Mouse (Mus musculus) midbrain, embryonic 10.5 days (tissue): ENCODE results near the gene Olfr1275. TPM values are rescaled to one million over a fixed set of nuclear protein-coding genes. Genes with fewer than 3 reads are reported as not detected.

ENCODE experiments used
- DNase-seq: peaks from one replicate; pipeline ENCODE4 v3.0.0-alpha.2; 2017; ENCODE audit warnings: low spot score
- H3K27ac ChIP-seq: fragments of 300-500 bp; sonication (generic); replicated peaks from 2 replicates; pipeline ENCODE4 v1.5.1; 2016; ENCODE audit warnings: mild to moderate bottlenecking
- H3K27me3 ChIP-seq: fragments of 300-500 bp; sonication (generic); 2 replicates; pipeline ENCODE4 v1.6.1; 2016; ENCODE audit warnings: low read depth, mild to moderate bottlenecking; ENCODE audit not compliant: poor library complexity, severe bottlenecking
- H3K36me3 ChIP-seq: fragments of 300-500 bp; sonication (generic); 2 replicates; pipeline ENCODE4 v1.6.1; 2016; ENCODE audit warnings: mild to moderate bottlenecking, moderate library complexity
- H3K4me1 ChIP-seq: fragments of 300-500 bp; sonication (generic); 2 replicates; pipeline ENCODE4 v1.6.1; 2016
- H3K4me3 ChIP-seq: fragments of 300-500 bp; sonication (generic); 2 replicates; pipeline ENCODE4 v1.5.1; 2016; ENCODE audit warnings: mild to moderate bottlenecking, moderate library complexity
- H3K9me3 ChIP-seq: fragments of 300-500 bp; sonication (generic); replicated peaks from 2 replicates; pipeline ENCODE4 v1.6.1; 2016; ENCODE audit warnings: mild to moderate bottlenecking
- WGBS: fragments of 180-500 bp; shearing (Covaris S2); methylation state at CpG from one replicate; pipeline ENCODE4 v1.1.7; 2016; 5-methylcytosine and 5-hydroxymethylcytosine counted together
- polyA plus RNA-seq: library from polyadenylated mRNA; unstranded; fragments of >200 nt; fragmentation: Nextera tagmentation; extraction: Ambion mirVana; gene quantifications from 2 replicates; pipeline ENCODE4 v1.2.1, GENCODE M21; 2016

The Olfr1275 gene
- not detected in 2 replicates for polyA plus RNA-seq

- WGBS, result 90% methylated on average over 1 of the region's 1 CpGs
- H3K9me3 ChIP-seq, result no peaks in the 10 kb centered on the region
- no peaks in the 10 kb centered on the region for H3K27me3 ChIP-seq
- H3K4me3 ChIP-seq, result no peak within 1 kb of the TSS
- no peaks in the 10 kb centered on the region for H3K36me3 ChIP-seq
- no peak within 1 kb of the TSS for H3K27ac ChIP-seq
- no peak for DNase-seq
- H3K4me1 ChIP-seq, result no peaks in the 10 kb centered on the region
These were observed at the start of gene Olfr1275 for GRCm38 (mm10) chr2:111235186-111235585. Gene Olfr1275 (minus strand): TSS chr2:111235286.

DNA sequence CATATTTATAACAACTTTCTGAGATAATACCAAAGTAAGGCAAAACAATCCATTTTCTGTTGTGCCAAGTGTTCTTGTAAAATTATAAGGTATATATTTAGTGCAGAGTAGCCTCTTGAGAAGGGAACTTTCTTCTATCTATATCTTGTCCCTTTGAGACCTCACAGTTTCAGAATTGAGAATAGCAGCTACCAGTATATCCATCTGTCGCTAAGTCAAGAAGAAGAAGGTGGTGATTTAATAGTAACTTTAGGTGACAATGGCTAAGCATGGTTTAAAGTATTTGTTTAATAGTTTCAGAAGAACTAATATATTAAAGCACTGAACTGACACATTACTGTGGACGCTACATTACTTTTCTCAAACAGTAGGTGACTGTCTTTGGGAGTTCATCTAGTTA is 38.9 kb upstream of the Olfr1275 start, which contains the start of gene Olfr1277:
Olfr1277 (minus strand) TSS at position 101 of the 400 bp plus-strand sequence.
- H3K36me3 ChIP-seq, result no peaks in the 10 kb centered on the region
- no peaks in the 10 kb centered on the region for H3K4me1 ChIP-seq
- 83% methylated on average over 2 of the region's 2 CpGs for WGBS
- no peaks in the 10 kb centered on the region for H3K27me3 ChIP-seq
- DNase-seq, result no peak
- no peaks in the 10 kb centered on the region for H3K9me3 ChIP-seq
- no peak within 1 kb of the TSS for H3K27ac ChIP-seq
- no peak within 1 kb of the TSS for H3K4me3 ChIP-seq

- DNase-seq, result no peak
- Histone ChIP-seq H3K9me3 (no peaks in the 10 kb centered on the region), H3K27ac (no peak within 1 kb of the TSS), H3K27me3 (no peaks in the 10 kb centered on the region), H3K4me1 (no peaks in the 10 kb centered on the region), H3K4me3 (no peak within 1 kb of the TSS), H3K36me3 (no peaks in the 10 kb centered on the region)
These were observed 19.1 kb upstream of the Olfr1275 start, which contains the start of gene Olfr1276 for GRCm38 (mm10) chr2:111254216-111254615. Gene Olfr1276 (plus strand): TSS chr2:111254516.

DNA sequence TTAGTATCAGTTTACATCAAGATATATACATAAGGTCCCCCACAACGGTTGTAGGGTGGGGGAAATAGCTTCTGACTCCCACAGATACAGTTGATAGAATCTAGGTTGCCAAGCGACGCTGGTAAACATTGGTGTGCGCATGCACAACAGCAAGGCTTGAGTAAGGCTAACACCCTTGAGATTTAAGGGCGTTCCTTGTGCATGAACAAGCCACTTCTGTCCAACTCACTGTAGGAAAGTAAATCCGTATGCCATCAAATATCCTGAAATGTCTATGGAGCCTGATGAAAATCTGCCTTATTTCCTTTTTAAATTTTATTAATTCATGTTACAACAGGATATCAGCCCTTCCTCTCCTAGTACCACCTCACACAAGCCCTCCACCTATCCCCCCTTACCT is 5.6 kb downstream of the Olfr1275 start, which contains the start of gene 4930430A15Rik:
4930430A15Rik (minus strand) TSS at position 101 of the 400 bp plus-strand sequence.
- Histone ChIP-seq H3K27me3 (no peaks in the 10 kb centered on the region), H3K4me3 (no peak within 1 kb of the TSS), H3K36me3 (no peaks in the 10 kb centered on the region), H3K4me1 (no peaks in the 10 kb centered on the region), H3K9me3 (no peaks in the 10 kb centered on the region), H3K27ac (no peak within 1 kb of the TSS)
- DNase-seq, result no peak
- 89% methylated on average over 6 of the region's 6 CpGs for WGBS

DNA sequence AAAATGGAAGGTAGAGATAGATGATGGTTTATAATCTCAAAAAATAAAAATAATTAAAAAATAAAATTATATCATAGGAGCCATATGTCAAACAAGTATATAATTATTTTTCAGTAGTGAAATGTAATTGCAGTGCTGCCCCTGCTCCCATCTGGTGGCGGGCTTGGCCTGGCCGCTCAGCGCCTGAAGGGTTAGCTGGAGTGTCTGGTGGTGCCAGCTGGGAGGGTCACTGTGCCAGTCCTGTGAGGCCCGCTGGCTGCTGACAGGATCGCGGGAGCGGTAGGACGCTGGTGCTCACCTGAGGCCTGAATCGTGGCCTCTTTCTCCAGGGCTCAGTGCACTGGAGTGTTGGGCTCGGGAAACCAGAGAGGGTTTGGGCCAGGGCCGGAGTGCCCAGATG is 53.0 kb downstream of the Olfr1275 start:
- Histone ChIP-seq H3K36me3 (no peaks in the 10 kb centered on the region), H3K27ac (no peak overlapping the region), H3K4me1 (no peaks in the 10 kb centered on the region), H3K4me3 (no peak overlapping the region), H3K9me3 (no peaks in the 10 kb centered on the region), H3K27me3 (no peaks in the 10 kb centered on the region)
- no peak for DNase-seq
- WGBS, result 93% methylated on average over 11 of the region's 11 CpGs

Other genes starting within 250 kb of the Olfr1275 start
- not detected in 2 replicates for gene Gm13941, start 129.3 kb downstream of the Olfr1275 start, polyA plus RNA-seq
- gene Gm15130, start 82.3 kb downstream of the Olfr1275 start, polyA plus RNA-seq, result not detected in 2 replicates
- gene 4930430A15Rik, start 5.7 kb downstream of the Olfr1275 start, polyA plus RNA-seq, result not detected in 2 replicates
- not detected in 2 replicates for gene Olfr1276, start 19.2 kb upstream of the Olfr1275 start, polyA plus RNA-seq
- not detected in 2 replicates for gene Olfr1277, start 38.8 kb upstream of the Olfr1275 start, polyA plus RNA-seq
- gene Olfr1278, start 54.9 kb upstream of the Olfr1275 start, polyA plus RNA-seq, result not detected in 2 replicates
- not detected in 2 replicates for gene Olfr1279, start 65.3 kb upstream of the Olfr1275 start, polyA plus RNA-seq
- gene Olfr1280, start 78.7 kb upstream of the Olfr1275 start, polyA plus RNA-seq, result not detected in 2 replicates
- gene Olfr1281, start 91.2 kb upstream of the Olfr1275 start, polyA plus RNA-seq, result not detected in 2 replicates
- not detected in 2 replicates for gene Olfr1282, start 100.8 kb upstream of the Olfr1275 start, polyA plus RNA-seq
- not detected in 2 replicates for gene Olfr1283, start 131.5 kb upstream of the Olfr1275 start, polyA plus RNA-seq
- not detected in 2 replicates for gene Olfr1284, start 140.2 kb upstream of the Olfr1275 start, polyA plus RNA-seq
- not detected in 2 replicates for gene Olfr1286, start 187.8 kb upstream of the Olfr1275 start, polyA plus RNA-seq
- not detected in 2 replicates for gene Olfr1287, start 213.9 kb upstream of the Olfr1275 start, polyA plus RNA-seq
- gene Olfr1288, start 238.8 kb upstream of the Olfr1275 start, polyA plus RNA-seq, result not detected in 2 replicates
- gene Olfr1289, start 245.5 kb upstream of the Olfr1275 start, polyA plus RNA-seq, result not detected in 2 replicates